Mouse (Mus musculus): ENCODE measurements around the gene Nyap2. TPM values are rescaled to one million over a fixed set of nuclear protein-coding genes. Genes with fewer than 3 reads are reported as not detected.

Nyap2 gene
- not detected in 2 replicates for polyA plus RNA-seq (2012)

- no peak for TF ChIP-seq GATA1 (IDR thresholded peaks at IDR 0.05; ENCODE audit: low read length)
Observed at GRCm38 (mm10) chr1:81076831-81077664, at the start of gene Nyap2. Gene Nyap2, plus strand, starts transcription at chr1:81076950.

GRCm38 (mm10) chr1:81042907-81043868 lies 33.6 kb upstream of the Nyap2 start:
- TF ChIP-seq GATA1 (IDR thresholded peaks at IDR 0.05; ENCODE audit: low read length) = no peak

- TF ChIP-seq GATA1 (IDR thresholded peaks at IDR 0.05; ENCODE audit: low read length) = no peak
Observed at GRCm38 (mm10) chr1:81058340-81058739, 18.4 kb upstream of the Nyap2 start.

- no peak for TF ChIP-seq GATA1 (IDR thresholded peaks at IDR 0.05; ENCODE audit: low read length)
Observed at GRCm38 (mm10) chr1:81058835-81059234, 17.9 kb upstream of the Nyap2 start.

GRCm38 (mm10) chr1:81062811-81063210 lies 13.9 kb upstream of the Nyap2 start:
- no peak for TF ChIP-seq GATA1 (IDR thresholded peaks at IDR 0.05; ENCODE audit: low read length)

GRCm38 (mm10) chr1:81076259-81076658 lies 491 bp upstream of the Nyap2 start:
- TF ChIP-seq GATA1 (IDR thresholded peaks at IDR 0.05; ENCODE audit: low read length) = no peak

- no peak for TF ChIP-seq GATA1 (IDR thresholded peaks at IDR 0.05; ENCODE audit: low read length)
Observed at GRCm38 (mm10) chr1:81077665-81078314, 1.0 kb downstream of the Nyap2 start.

GRCm38 (mm10) chr1:81087485-81087884 lies 10.7 kb downstream of the Nyap2 start:
- TF ChIP-seq GATA1 (IDR thresholded peaks at IDR 0.05; ENCODE audit: low read length) = no peak

GRCm38 (mm10) chr1:81090400-81090799 lies 13.7 kb downstream of the Nyap2 start:
- no peak for TF ChIP-seq GATA1 (IDR thresholded peaks at IDR 0.05; ENCODE audit: low read length)

- no peak for TF ChIP-seq GATA1 (IDR thresholded peaks at IDR 0.05; ENCODE audit: low read length)
Observed at GRCm38 (mm10) chr1:81090979-81091378, 14.2 kb downstream of the Nyap2 start.

GRCm38 (mm10) chr1:81092056-81092455 lies 15.3 kb downstream of the Nyap2 start:
- no peak for TF ChIP-seq GATA1 (IDR thresholded peaks at IDR 0.05; ENCODE audit: low read length)

GRCm38 (mm10) chr1:81092886-81093285 lies 16.1 kb downstream of the Nyap2 start:
- TF ChIP-seq GATA1 (IDR thresholded peaks at IDR 0.05; ENCODE audit: low read length) = no peak

GRCm38 (mm10) chr1:81098950-81099349 lies 22.2 kb downstream of the Nyap2 start:
- TF ChIP-seq GATA1 (IDR thresholded peaks at IDR 0.05; ENCODE audit: low read length) = no peak

- no peak for TF ChIP-seq GATA1 (IDR thresholded peaks at IDR 0.05; ENCODE audit: low read length)
Observed at GRCm38 (mm10) chr1:81101749-81102148, 25.0 kb downstream of the Nyap2 start.

GRCm38 (mm10) chr1:81119732-81120131 lies 43.0 kb downstream of the Nyap2 start:
- TF ChIP-seq GATA1 (IDR thresholded peaks at IDR 0.05; ENCODE audit: low read length) = no peak
